ENCODE assay signal across 26 mouse cellular contexts in genomic region chrX:135876679-135877078, GRCm38 (mm10). TPM values are rescaled to one million over a fixed set of nuclear protein-coding genes. Genes with fewer than 3 reads are reported as not detected.
DNase-seq lines count a peak whose midpoint lies in the region; ATAC-seq and TF ChIP-seq lines count a peak whose summit lies in the region.
"Had no signal": no experiment of that assay in that cellular context is flagged by ENCODE, and none has a peak within 500 bp of the region (broad histone marks: within the 10 kb centered on the region; RNA-seq: fewer than 3 reads in every experiment).

No protein-coding gene starts in this region.

- WGBS in forebrain, postnatal 0 days: 89% methylated on average over 1 of the region's 1 CpGs

- H3K27ac ChIP-seq in MEL (ENCODE audit: control insufficient read depth, low read depth, low read length): no peak overlapping the region
- H3K27ac ChIP-seq in forebrain, postnatal 0 days (ENCODE audit: low read depth, low read length): no peak overlapping the region

- DNase-seq in 416B (ENCODE audit: low read depth) (peak; percentile 29), G1E (ENCODE audit: low spot score) (peak; percentile 42), MEL (ENCODE audit: low read depth, low spot score) (peak; percentile 30), NIH3T3 (ENCODE audit: low read depth) (peak; percentile 2)
- no peak for DNase-seq in right cerebral cortex, adult 18-20 months
- no peak for DNase-seq in right cerebral cortex, postnatal 4 days
- DNase-seq in forebrain, postnatal 0 days: no peak
- no peak for DNase-seq in right cerebral cortex, postnatal 10 days (ENCODE audit: low spot score in 2 of 2)
- DNase-seq: adrenal gland, adult 2 months; adrenal gland, adult 8-10 months; adrenal gland, postnatal 10 days; adrenal gland, postnatal 14 days; adrenal gland, postnatal 25 days; adrenal gland, postnatal 36 days; B cell, adult 2 months; cerebellum, adult 11 months; cerebellum, adult 11-12 months; cerebellum, adult 18-20 months; cerebellum, adult 2 months; cerebellum, adult 8-10 months; cerebellum, adult 9-10 months had no signal

- H3K27me3 ChIP-seq in G1E (ENCODE audit: insufficient read depth, low read length) (no peaks in the 10 kb centered on the region), MEL (ENCODE audit: control insufficient read depth in 1 of 2, insufficient read depth in 2 of 2, low read length in 2 of 2) (peaks cover 0 to 1% of the 10 kb centered on the region in 2 experiments; a peak in 1 of 4 replicates)
- no peaks in the 10 kb centered on the region for H3K27me3 ChIP-seq in forebrain, postnatal 0 days (ENCODE audit: insufficient read depth, low read length)
- H3K27me3 ChIP-seq: CH12.LX had no signal

- no peak for TF ChIP-seq POLR2A in MEL (IDR thresholded peaks at IDR 0.05; ENCODE audit: control insufficient read depth in 1 of 2, insufficient read depth in 1 of 2, low read depth in 1 of 2, low read length in 2 of 2, poor library complexity in 1 of 2)

- H3K9ac ChIP-seq in MEL (ENCODE audit: control insufficient read depth, low read depth, low read length, poor library complexity, severe bottlenecking): no peak overlapping the region
- no peak overlapping the region for H3K9ac ChIP-seq in forebrain, postnatal 0 days

- H3K79me2 ChIP-seq in MEL (ENCODE audit: control insufficient read depth, insufficient read depth, low read length, poor library complexity): no peaks in the 10 kb centered on the region

- peaks cover 6% of the 10 kb centered on the region for H3K4me1 ChIP-seq in G1E (ENCODE audit: insufficient read depth, low read depth, low read length)
- no peaks in the 10 kb centered on the region for H3K4me1 ChIP-seq in MEL (ENCODE audit: control insufficient read depth in 1 of 2, insufficient read depth in 2 of 2, low read length in 2 of 2)
- no peaks in the 10 kb centered on the region for H3K4me1 ChIP-seq in forebrain, postnatal 0 days (ENCODE audit: insufficient read depth)

- H3K4me2 ChIP-seq in forebrain, postnatal 0 days (ENCODE audit: low read depth): no peak overlapping the region

- H3K4me3 ChIP-seq in G1E (ENCODE audit: low read depth, low read length) (peak overlapping the region; percentile 23; the same call in 1 of the 2 replicates), MEL (ENCODE audit: control insufficient read depth in 1 of 2, insufficient read depth in 1 of 2, low read depth in 2 of 2, low read length in 2 of 2) (peak overlapping the region in 1 of 2 experiments; percentile 52; a peak in 2 of 4 replicates)
- H3K4me3 ChIP-seq in forebrain, postnatal 0 days (ENCODE audit: low read depth, low read length): no peak overlapping the region

- no peak for TF ChIP-seq EP300 in MEL (IDR thresholded peaks at IDR 0.05; ENCODE audit: low read depth in 1 of 2, low read length in 2 of 2)

- TF ChIP-seq RAD21 in MEL (IDR thresholded peaks at IDR 0.05; ENCODE audit: low read depth, low read length): no peak

- no peaks in the 10 kb centered on the region for H3K9me3 ChIP-seq in G1E (replicated peaks)
- no peaks in the 10 kb centered on the region for H3K9me3 ChIP-seq in MEL (replicated peaks; ENCODE audit: insufficient read depth, low read length)
- H3K9me3 ChIP-seq in forebrain, postnatal 0 days (ENCODE audit: low read length): no peaks in the 10 kb centered on the region

- H3K36me3 ChIP-seq in G1E (replicated peaks) (no peaks in the 10 kb centered on the region), MEL (ENCODE audit: control insufficient read depth in 1 of 2, insufficient read depth in 2 of 2, low read length in 2 of 2) (no peaks in the 10 kb centered on the region)
- H3K36me3 ChIP-seq in forebrain, postnatal 0 days (ENCODE audit: insufficient read depth): no peaks in the 10 kb centered on the region

- no peak for TF ChIP-seq CTCF in G1E (IDR thresholded peaks at IDR 0.05; ENCODE audit: low read depth, low read length)
- TF ChIP-seq CTCF in MEL (IDR thresholded peaks at IDR 0.05 in 2 of 3, conservative IDR thresholded peaks at IDR 0.05 in 1 of 3; ENCODE audit: control insufficient read depth in 1 of 3, insufficient read depth in 1 of 3, low read depth in 2 of 3, low read length in 3 of 3, poor library complexity in 1 of 3, severe bottlenecking in 1 of 3): no peak
- TF ChIP-seq CTCF in forebrain, postnatal 0 days (IDR thresholded peaks at IDR 0.05; ENCODE audit: low read depth): no peak

- ATAC-seq in G1E (ENCODE audit: extremely low read depth, insufficient number of reproducible peaks, low FRiP score, poor library complexity, severe bottlenecking): peak; percentile 86
- no peak for ATAC-seq in forebrain, postnatal 0 days
- ATAC-seq: activated CD4-positive, CD25-positive, alpha-beta regulatory T cell, adult 4 months; CD4-positive, CD25-positive, alpha-beta regulatory T cell, adult 4 months; Patski had no signal

TF ChIP-seq in MEL, 35 proteins besides CTCF, POLR2A, EP300 and RAD21:
- TF ChIP-seq ELF1 (IDR thresholded peaks at IDR 0.05; ENCODE audit: low read depth, low read length): peak; percentile 53; the same call in 1 of the 2 replicates
- TF ChIP-seq JUND (IDR thresholded peaks at IDR 0.05; ENCODE audit: low read depth, low read length): no peak
- TF ChIP-seq MXI1 (IDR thresholded peaks at IDR 0.05; ENCODE audit: low read depth, low read length): no peak
- no peak for TF ChIP-seq GABPA (IDR thresholded peaks at IDR 0.05; ENCODE audit: low read depth, low read length)
- no peak for TF ChIP-seq MAX (IDR thresholded peaks at IDR 0.05; ENCODE audit: low read length)

RNA-seq across cellular contexts. Expression of gene Gprasp2, which starts 37.8 kb away (rescaled TPM):
- total RNA-seq in G1E (2014; fragmentation: Nextera tagmentation) (not detected in 2 replicates), G1E (2017) (0.22 and 0.41 TPM in 2 replicates), MEL (2012; rRNA removed) (not detected in 2 replicates)
- polyA plus RNA-seq in G1E (2012) (0.14 TPM in 1 of 2 replicates, not detected in the other), MEL (2012; ENCODE audit: insufficient read depth in 1 of 2, insufficient read length in 2 of 2, low read depth in 1 of 2, low replicate concordance in 2 of 2, missing spikeins in 1 of 2) (under 1 TPM in 1 of 2 experiments, not detected in 1; 0.31 TPM)
- total RNA-seq in forebrain, postnatal 0 days (2014; rRNA removed): 121 and 175 TPM in 2 replicates
- 105 and 155 TPM in 2 replicates for polyA plus RNA-seq in forebrain, postnatal 0 days (2015; fragmentation: Nextera tagmentation; extraction: Ambion mirVana)
- polyA plus RNA-seq: C2C12 had no signal

Comparison
In these comparisons a context has a peak if more than half of its experiments do, and no peak if none do; other contexts are left out.
1. DNase-seq: peak in 416B (single experiment), G1E (single experiment), MEL (single experiment) and NIH3T3 (single experiment); none in right cerebral cortex, adult 18-20 months (single experiment), right cerebral cortex, postnatal 4 days (single experiment), forebrain, postnatal 0 days (single experiment) and right cerebral cortex, postnatal 10 days (0 of 2).
2. RNA of gene Gprasp2, which starts 37.8 kb away (total RNA-seq): 121 to 175 TPM in forebrain, postnatal 0 days; 0.22 to 0.41 TPM in G1E and not detected in MEL; every median in the first group is over 10 times any median in the second.